Mouse (Mus musculus) retina, postnatal 1 day (tissue): ENCODE measurements around the gene Acsbg1.
"Not testable (repeated sequence)": the region's sequence is repeated elsewhere in the genome, so short reads cannot be mapped to it uniquely, and the experiment has no call there.

Experiments
- DNase-seq: peaks from one replicate; pipeline ENCODE4 v3.0.0-alpha.2; 2012

The Acsbg1 gene

DNA sequence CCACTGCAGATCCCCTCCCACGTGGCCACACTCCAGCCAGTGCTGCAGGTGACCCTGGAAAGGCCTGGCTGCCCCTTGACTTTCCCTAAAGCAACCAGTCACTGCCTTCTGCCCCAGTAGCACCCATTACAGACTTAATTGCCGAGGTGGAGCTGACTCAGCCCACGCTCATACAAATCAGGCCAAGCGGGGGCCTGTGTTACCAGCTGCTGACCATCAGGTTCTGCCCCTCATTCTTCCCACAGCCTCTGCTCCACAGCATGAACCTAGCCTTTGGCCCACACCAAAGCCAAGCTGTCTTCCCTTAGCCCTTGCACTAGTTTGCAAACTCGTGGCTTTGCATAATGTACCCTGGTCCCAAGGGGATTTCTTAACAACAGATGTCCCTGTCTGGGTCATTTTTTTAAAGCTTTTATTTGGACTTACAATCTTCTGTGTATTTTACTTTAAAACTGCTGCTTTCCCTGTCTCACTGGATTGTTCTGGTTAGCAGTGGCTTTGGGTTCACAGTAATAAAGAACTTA is 57.5 kb downstream of the Acsbg1 start:
- no peak for DNase-seq

DNA sequence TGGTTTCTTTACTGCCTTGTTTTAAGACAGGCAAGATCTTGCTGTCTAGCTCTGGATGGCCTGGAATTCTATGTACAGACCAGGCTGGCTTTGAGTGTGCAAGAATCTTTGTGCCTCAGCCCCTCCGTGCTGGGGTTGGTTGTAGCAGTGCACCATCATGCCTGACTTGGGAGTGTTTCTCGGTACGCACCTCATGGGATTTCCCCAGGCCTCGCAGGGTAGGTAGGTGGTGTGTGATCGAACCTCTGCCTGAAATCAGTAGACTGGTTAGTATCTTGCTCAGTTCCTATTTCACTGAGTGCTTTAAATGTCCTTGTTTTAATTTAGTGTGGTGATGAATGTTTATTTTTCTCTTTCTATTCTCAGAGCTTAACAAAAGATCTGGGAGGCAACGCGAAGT is 58.8 kb downstream of the Acsbg1 start:
- no peak for DNase-seq

DNA sequence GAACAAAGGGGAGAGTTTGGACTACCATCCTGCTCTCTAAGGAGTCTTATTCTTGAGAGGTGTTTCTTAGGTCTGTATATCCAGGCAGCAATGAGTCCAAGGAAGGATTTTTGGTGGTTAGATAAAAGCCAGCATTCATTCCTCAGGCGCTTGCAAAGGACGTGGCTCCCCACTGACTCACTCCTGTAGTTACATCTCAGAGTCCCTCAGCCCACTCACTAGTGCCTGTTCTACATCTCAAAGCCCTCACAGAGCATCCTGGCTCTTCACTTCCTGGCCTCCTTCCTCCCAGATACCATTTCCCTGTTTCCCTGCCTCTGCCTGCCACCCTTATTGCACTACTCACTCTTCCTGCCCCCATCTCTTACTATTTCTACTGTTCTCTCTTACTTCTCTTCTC is 59.3 kb downstream of the Acsbg1 start:
- DNase-seq = no peak

GRCm38 (mm10) chr9:54596752-54597465 is 64.8 kb downstream of the Acsbg1 start:
- no peak for DNase-seq

GRCm38 (mm10) chr9:54593652-54594051 is 68.0 kb downstream of the Acsbg1 start:
- DNase-seq = not testable (repeated sequence)

- DNase-seq = no peak
Observed at GRCm38 (mm10) chr9:54587863-54588262, 73.8 kb downstream of the Acsbg1 start.

DNA sequence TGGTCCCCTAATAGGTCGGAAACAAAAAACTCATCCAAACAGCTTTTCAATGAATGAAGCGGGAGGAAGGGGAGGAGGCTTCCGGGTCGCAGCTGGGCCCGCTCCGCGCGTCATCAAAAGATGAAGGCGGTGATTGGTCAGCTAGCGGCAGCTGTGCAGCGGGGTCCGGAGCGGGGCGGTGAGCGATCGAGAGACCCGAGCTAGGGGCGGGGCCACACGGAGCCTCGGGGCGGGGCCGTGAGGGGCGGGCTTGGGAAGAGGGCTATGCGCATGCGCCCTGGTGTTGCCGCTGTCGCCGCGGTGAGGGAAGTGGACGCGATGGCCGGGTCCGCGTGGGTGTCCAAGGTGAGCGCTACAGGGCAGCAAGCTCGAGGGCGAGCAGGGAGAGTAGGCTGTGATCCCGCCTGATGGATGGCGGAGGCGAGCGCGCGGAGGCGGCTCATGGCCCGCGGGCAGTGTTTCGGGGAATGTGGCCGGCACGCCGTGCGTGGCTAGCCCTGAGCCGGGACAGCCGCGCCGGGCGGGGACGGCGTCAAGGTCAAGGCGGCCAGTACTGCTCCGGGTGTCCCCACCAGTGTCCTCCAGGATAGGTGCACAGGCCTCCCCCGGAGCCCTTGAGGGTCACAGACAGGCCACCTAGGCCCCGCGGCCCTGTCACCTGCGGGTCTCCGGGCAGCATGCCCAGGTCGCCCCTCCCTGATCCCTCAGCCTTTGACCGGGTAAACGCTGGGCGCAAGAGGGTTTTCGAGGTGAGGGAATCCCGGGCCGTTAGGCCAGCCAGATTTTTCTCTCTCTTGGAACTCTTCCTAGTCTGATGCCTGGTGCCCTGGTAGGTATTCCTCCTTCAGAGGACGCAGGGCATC is 75.2 kb downstream of the Acsbg1 start, which contains the start of gene Idh3a:
Gene Idh3a, plus strand, starts transcription at position 136 of the 863 bp plus-strand sequence.
- DNase-seq = peak; percentile 98

GRCm38 (mm10) chr9:54585839-54586198 is 75.9 kb downstream of the Acsbg1 start:
- no peak for DNase-seq

GRCm38 (mm10) chr9:54584127-54584526 is 77.5 kb downstream of the Acsbg1 start:
- not testable (repeated sequence) for DNase-seq

- no peak for DNase-seq
Observed at GRCm38 (mm10) chr9:54583712-54584111, 78.0 kb downstream of the Acsbg1 start.

DNA sequence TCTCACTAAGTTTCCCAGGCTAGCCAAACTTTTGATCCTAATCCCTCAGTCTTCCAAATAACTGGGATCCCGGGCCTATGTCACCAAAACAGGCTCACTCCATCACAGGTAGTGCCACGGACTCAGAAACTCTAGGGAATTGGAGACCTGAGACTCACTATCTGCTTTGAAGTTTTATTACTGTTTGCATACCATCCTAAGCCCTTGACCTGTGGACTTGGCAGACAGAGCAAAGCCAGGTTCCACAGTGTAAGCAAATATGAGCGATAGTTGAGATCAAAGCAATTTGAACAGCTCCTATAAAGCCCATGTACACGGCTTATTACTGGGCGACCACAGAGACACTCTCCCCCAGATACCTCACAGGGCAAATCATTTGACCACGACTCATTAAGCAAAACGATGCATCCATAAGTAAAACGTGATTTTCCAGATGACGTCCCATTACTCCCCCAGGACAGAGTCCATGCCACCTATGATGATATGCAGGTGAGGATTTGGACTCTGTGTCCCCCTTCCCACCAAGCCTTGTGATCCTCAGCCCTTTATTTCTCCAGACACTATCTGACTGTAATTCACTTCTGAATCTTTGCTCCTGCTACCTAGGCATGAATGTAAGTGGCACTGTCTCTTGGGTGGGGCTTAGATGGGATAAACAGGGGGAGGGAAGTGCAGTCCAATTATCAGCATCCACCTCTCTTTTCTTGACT is 90.4 kb downstream of the Acsbg1 start:
- no peak for DNase-seq

- DNase-seq = peak; percentile 62
Observed at GRCm38 (mm10) chr9:54568732-54569131, 92.9 kb downstream of the Acsbg1 start.

DNA sequence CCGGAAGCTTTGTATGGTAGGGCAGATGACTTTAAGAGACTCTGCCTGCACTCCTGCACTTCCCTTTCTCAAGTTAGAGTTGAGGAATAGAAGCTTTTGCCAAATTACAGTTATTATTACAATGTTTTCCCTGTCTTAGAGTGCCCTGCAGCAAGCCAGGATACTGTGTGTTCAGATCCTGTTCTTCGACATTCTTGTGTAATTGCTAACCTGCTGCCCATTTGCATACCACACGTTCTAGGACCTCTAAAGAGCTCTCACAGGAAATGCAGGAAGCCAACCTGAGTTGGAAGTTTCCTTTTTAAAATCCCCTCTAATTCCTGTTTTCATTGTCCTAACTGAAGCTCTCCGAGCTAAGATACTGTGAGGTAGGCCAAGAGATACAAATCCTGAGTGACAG is 94.7 kb downstream of the Acsbg1 start:
- no peak for DNase-seq

- DNase-seq = no peak
Observed at GRCm38 (mm10) chr9:54560831-54561601, 100.7 kb downstream of the Acsbg1 start.

DNA sequence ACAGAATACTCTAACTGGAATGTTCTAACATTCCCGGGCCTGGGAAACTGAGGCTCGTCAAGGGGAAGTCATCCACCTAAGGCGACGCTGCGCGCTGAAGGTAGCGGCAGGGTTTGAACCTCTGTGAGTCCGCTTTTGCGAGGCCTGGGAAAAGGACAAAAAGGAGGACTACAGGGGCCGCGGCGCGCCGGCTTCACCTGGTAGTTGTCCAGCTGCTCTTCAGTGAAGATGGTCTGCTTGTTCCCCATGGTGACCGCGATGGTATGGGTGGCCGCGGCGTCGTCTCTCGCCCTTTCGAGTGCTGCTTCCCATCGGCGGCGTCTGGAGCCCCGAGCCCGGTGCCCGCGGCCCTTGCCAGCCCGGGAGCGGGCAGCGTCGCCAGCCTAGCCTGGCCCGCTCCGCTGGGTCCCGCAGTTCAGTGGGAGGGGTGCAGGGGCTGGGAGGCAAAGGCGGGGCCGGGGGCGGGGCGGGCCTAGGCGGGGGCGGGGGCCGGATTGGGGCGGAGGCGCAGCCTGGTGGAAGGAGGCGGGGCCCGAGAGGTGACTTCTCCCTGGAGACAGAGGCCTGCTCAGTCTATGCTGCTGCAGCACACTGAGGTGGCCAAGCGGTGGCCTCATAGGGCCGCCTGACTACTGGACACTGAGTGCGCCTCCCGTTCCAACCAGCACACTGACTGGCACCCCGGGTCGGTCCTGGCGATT is 101.7 kb downstream of the Acsbg1 start, which contains the start of gene Cib2:
Gene Cib2, minus strand, starts transcription at position 448 of the 701 bp plus-strand sequence.
- peak; percentile 91 for DNase-seq

GRCm38 (mm10) chr9:54558731-54559130 is 102.9 kb downstream of the Acsbg1 start:
- DNase-seq = no peak

- no peak for DNase-seq
Observed at GRCm38 (mm10) chr9:54555044-54555443, 106.6 kb downstream of the Acsbg1 start.
